Mouse (Mus musculus) kidney, embryonic 15.5 days (tissue): ENCODE results near the gene A030003K21Rik. TPM values are rescaled to one million over a fixed set of nuclear protein-coding genes. Genes with fewer than 3 reads are reported as not detected.

Experiments used
- ATAC-seq: fragments of 200-750 bp; cut with Nextera tagmentation; replicated peaks from 2 replicates; pipeline ENCODE4 v1.8.0; 2017; ENCODE audit warnings: moderate TSS enrichment; ENCODE audit not compliant: low FRiP score
- H3K27ac ChIP-seq: fragments of 300-500 bp; sonication (generic); 2 replicates; pipeline ENCODE4 v1.5.1; 2015; ENCODE audit warnings: mild to moderate bottlenecking, inconsistent platforms
- H3K27me3 ChIP-seq: fragments of 300-500 bp; sonication (generic); 2 replicates; pipeline ENCODE4 v1.6.1; 2015; ENCODE audit warnings: inconsistent platforms
- H3K36me3 ChIP-seq: fragments of 300-500 bp; sonication (generic); 2 replicates; pipeline ENCODE4 v1.6.1; 2015; ENCODE audit warnings: inconsistent platforms
- H3K4me1 ChIP-seq: fragments of 300-500 bp; sonication (generic); 2 replicates; pipeline ENCODE4 v1.6.1; 2015; ENCODE audit warnings: inconsistent platforms
- H3K4me2 ChIP-seq: fragments of 300-500 bp; sonication (generic); 2 replicates; pipeline ENCODE4 v1.6.1; 2015; ENCODE audit warnings: moderate library complexity, mild to moderate bottlenecking, inconsistent platforms
- H3K4me3 ChIP-seq: fragments of 300-500 bp; sonication (generic); replicated peaks from 2 replicates; pipeline ENCODE4 v1.5.1; 2015; ENCODE audit warnings: mild to moderate bottlenecking, inconsistent platforms
- H3K9ac ChIP-seq: fragments of 300-500 bp; sonication (generic); 2 replicates; pipeline ENCODE4 v1.6.1; 2015; ENCODE audit warnings: mild to moderate bottlenecking, inconsistent platforms
- H3K9me3 ChIP-seq: fragments of 300-500 bp; sonication (generic); replicated peaks from 2 replicates; pipeline ENCODE4 v1.6.1; 2016; ENCODE audit warnings: inconsistent platforms
- WGBS: fragments of 180-500 bp; shearing (Covaris S2); methylation state at CpG from one replicate; pipeline ENCODE4 v1.1.7; 2015; ENCODE audit warnings: mixed read lengths; 5-methylcytosine and 5-hydroxymethylcytosine counted together
- polyA plus RNA-seq: library from polyadenylated mRNA; unstranded; fragments of >200 nt; fragmentation: Nextera tagmentation; extraction: Ambion mirVana; gene quantifications from 2 replicates; pipeline ENCODE4 v1.2.1, GENCODE M21; 2015

A030003K21Rik gene
- polyA plus RNA-seq, 1 experiment from 2014 or later: not detected

GRCm38 (mm10) chr1:82900567-82900966 lies 42.6 kb downstream of the A030003K21Rik start:
- H3K36me3 ChIP-seq: peaks cover 56% of the 10 kb centered on the region
- H3K4me2 ChIP-seq: no peak overlapping the region
- no peaks in the 10 kb centered on the region for H3K9me3 ChIP-seq
- no peak overlapping the region for H3K27ac ChIP-seq
- no peak for ATAC-seq
- H3K4me1 ChIP-seq: no peaks in the 10 kb centered on the region
- 92% methylated on average over 1 of the region's 1 CpGs for WGBS
- H3K9ac ChIP-seq: no peak overlapping the region
- H3K27me3 ChIP-seq: no peaks in the 10 kb centered on the region
- H3K4me3 ChIP-seq: no peak overlapping the region

GRCm38 (mm10) chr1:82893269-82893668 lies 49.9 kb downstream of the A030003K21Rik start:
- Histone ChIP-seq H3K27me3 (no peaks in the 10 kb centered on the region), H3K9me3 (no peaks in the 10 kb centered on the region), H3K9ac (no peak overlapping the region), H3K4me1 (no peaks in the 10 kb centered on the region), H3K4me2 (no peak overlapping the region), H3K36me3 (peaks cover 62% of the 10 kb centered on the region), H3K4me3 (no peak overlapping the region), H3K27ac (no peak overlapping the region)
- 94% methylated on average over 7 of the region's 7 CpGs for WGBS
- no peak for ATAC-seq

Other genes starting within 250 kb of the A030003K21Rik start
- gene Mff, start 218.5 kb downstream of the A030003K21Rik start, polyA plus RNA-seq: 217 and 235 TPM in 2 replicates
- gene Tm4sf20, start 174.9 kb downstream of the A030003K21Rik start, polyA plus RNA-seq: 1.7 and 2.7 TPM in 2 replicates
- gene Gm47791, start 172.1 kb downstream of the A030003K21Rik start, polyA plus RNA-seq: not detected in 2 replicates
- 29.7 and 33.0 TPM in 2 replicates for gene Agfg1, start 103.9 kb downstream of the A030003K21Rik start, polyA plus RNA-seq
- 0.26 and 0.28 TPM in 2 replicates for gene A030005L19Rik, start 30.1 kb downstream of the A030003K21Rik start, polyA plus RNA-seq
- gene A030014E15Rik, start 18.5 kb downstream of the A030003K21Rik start, polyA plus RNA-seq: not detected in 2 replicates
- not detected in 2 replicates for gene Gm6217, start 12.0 kb downstream of the A030003K21Rik start, polyA plus RNA-seq
- not detected in 2 replicates for gene Gm7544, start 12.6 kb upstream of the A030003K21Rik start, polyA plus RNA-seq
- gene Gm47955, start 16.9 kb upstream of the A030003K21Rik start, polyA plus RNA-seq: not detected in 2 replicates
- not detected in 2 replicates for gene Gm47959, start 57.2 kb upstream of the A030003K21Rik start, polyA plus RNA-seq
- gene Slc19a3, start 95.1 kb upstream of the A030003K21Rik start, polyA plus RNA-seq: 1.1 and 1.2 TPM in 2 replicates
- gene Krtap28-10, start 99.1 kb upstream of the A030003K21Rik start, polyA plus RNA-seq: not detected in 2 replicates
- not detected in 2 replicates for gene Gm47969, start 101.5 kb upstream of the A030003K21Rik start, polyA plus RNA-seq
- gene A030005K14Rik, start 116.0 kb upstream of the A030003K21Rik start, polyA plus RNA-seq: not detected in 2 replicates
- gene Krtap28-13, start 117.5 kb upstream of the A030003K21Rik start, polyA plus RNA-seq: not detected in 2 replicates
- 0.56 and 1.2 TPM in 2 replicates for gene Ccl20, start 173.4 kb upstream of the A030003K21Rik start, polyA plus RNA-seq
- gene Daw1, start 216.4 kb upstream of the A030003K21Rik start, polyA plus RNA-seq: 0.33 and 0.38 TPM in 2 replicates